ENCODE assay signal across 24 mouse cellular contexts in genomic region chr14:13336162-13336561, GRCm38 (mm10). TPM values are rescaled to one million over a fixed set of nuclear protein-coding genes. Genes with fewer than 3 reads are reported as not detected.
DNase-seq lines count a peak whose midpoint lies in the region; ATAC-seq lines count a peak whose summit lies in the region.
"Had no signal": no experiment of that assay in that cellular context is flagged by ENCODE, and none has a peak within 500 bp of the region (broad histone marks: within the 10 kb centered on the region; RNA-seq: fewer than 3 reads in every experiment).

No protein-coding gene starts in this region.

- intact Hi-C loops in heart, postnatal 14 days (cut with DNase I): no loop called here

- no peaks in the 10 kb centered on the region for H3K36me3 ChIP-seq in forebrain, embryonic 14.5 days (ENCODE audit: control insufficient read depth, insufficient read depth, low read length)
- H3K36me3 ChIP-seq in forebrain, embryonic 10.5 days (replicated peaks): no peaks in the 10 kb centered on the region
- H3K36me3 ChIP-seq: heart, embryonic 13.5 days; liver, embryonic 12.5 days; lung, embryonic 15.5 days; midbrain, embryonic 12.5 days had no signal

- peak; percentile 33 for DNase-seq in forebrain, embryonic 14.5 days (ENCODE audit: low spot score)
- no peak for DNase-seq in forebrain, embryonic 10.5 days (ENCODE audit: extremely low spot score, low spot score)
- peak; percentile 50 for DNase-seq in layer of hippocampus, adult 11-12 months (ENCODE audit: low spot score)
- no peak for DNase-seq in layer of hippocampus, postnatal 25 days (ENCODE audit: extremely low spot score in 1 of 2, low spot score in 1 of 2)
- peak; percentile 37 for DNase-seq in right cerebral cortex, adult 18-20 months
- no peak for DNase-seq in right cerebral cortex, postnatal 4 days
- no peak for DNase-seq in heart, postnatal 14 days
- DNase-seq: adrenal gland, adult 2 months; cerebellum, adult 11-12 months; cerebellum, postnatal 36 days; gastrocnemius, adult 2 months; heart, postnatal 4 days; retina, postnatal 1 day; thymus, postnatal 14 days had no signal

- no peaks in the 10 kb centered on the region for H3K9me3 ChIP-seq in forebrain, embryonic 14.5 days (replicated peaks; ENCODE audit: control insufficient read depth, low read length)
- no peaks in the 10 kb centered on the region for H3K9me3 ChIP-seq in forebrain, embryonic 10.5 days
- H3K9me3 ChIP-seq: heart, embryonic 13.5 days; liver, embryonic 12.5 days; lung, embryonic 15.5 days; midbrain, embryonic 12.5 days had no signal

- no peaks in the 10 kb centered on the region for H3K4me1 ChIP-seq in forebrain, embryonic 14.5 days (ENCODE audit: control insufficient read depth, insufficient read depth, low read length)
- peaks cover 13% of the 10 kb centered on the region for H3K4me1 ChIP-seq in forebrain, embryonic 10.5 days
- H3K4me1 ChIP-seq: heart, embryonic 13.5 days; liver, embryonic 12.5 days; lung, embryonic 15.5 days; midbrain, embryonic 12.5 days had no signal

- no peak overlapping the region for H3K4me3 ChIP-seq in forebrain, embryonic 14.5 days (ENCODE audit: low read depth, low read length)
- H3K4me3 ChIP-seq in forebrain, embryonic 10.5 days: no peak overlapping the region
- H3K4me3 ChIP-seq: erythroblast, embryonic 14.5 days; gastrocnemius, adult 2 months; heart, embryonic 13.5 days; liver, embryonic 12.5 days; lung, embryonic 15.5 days; midbrain, embryonic 12.5 days had no signal

- no peak overlapping the region for H3K4me2 ChIP-seq in forebrain, embryonic 14.5 days (ENCODE audit: low read length)
- H3K4me2 ChIP-seq: heart, embryonic 13.5 days; liver, embryonic 12.5 days; lung, embryonic 15.5 days; midbrain, embryonic 12.5 days had no signal

- no peak overlapping the region for H3K27ac ChIP-seq in forebrain, embryonic 14.5 days (ENCODE audit: low read depth, low read length)
- no peak overlapping the region for H3K27ac ChIP-seq in forebrain, embryonic 10.5 days
- H3K27ac ChIP-seq: gastrocnemius, adult 2 months; heart, embryonic 13.5 days; liver, embryonic 12.5 days; lung, embryonic 15.5 days; macrophage; midbrain, embryonic 12.5 days had no signal

- no peak for ATAC-seq in forebrain, embryonic 14.5 days
- ATAC-seq: intestine, postnatal 0 days; liver, embryonic 12.5 days had no signal

- H3K27me3 ChIP-seq in forebrain, embryonic 14.5 days (replicated peaks; ENCODE audit: control insufficient read depth, insufficient read depth, low read length): no peaks in the 10 kb centered on the region
- no peaks in the 10 kb centered on the region for H3K27me3 ChIP-seq in forebrain, embryonic 10.5 days (ENCODE audit: poor library complexity, severe bottlenecking)
- H3K27me3 ChIP-seq: CH12.LX; heart, embryonic 13.5 days; liver, embryonic 12.5 days; lung, embryonic 15.5 days; midbrain, embryonic 12.5 days had no signal

- H3K9ac ChIP-seq in forebrain, embryonic 14.5 days (ENCODE audit: low read length): no peak overlapping the region
- H3K9ac ChIP-seq: heart, embryonic 13.5 days; liver, embryonic 12.5 days; lung, embryonic 15.5 days; midbrain, embryonic 12.5 days had no signal

- 69% methylated on average over 4 of the region's 4 CpGs for WGBS in forebrain, embryonic 14.5 days
- 78% methylated on average over 4 of the region's 4 CpGs for WGBS in forebrain, embryonic 10.5 days

RNA-seq across cellular contexts. Expression of gene Synpr, which starts 51.6 kb away (rescaled TPM):
- 28.9 and 32.4 TPM in 2 replicates for polyA plus RNA-seq in forebrain, embryonic 14.5 days (2014; fragmentation: Nextera tagmentation; extraction: Ambion mirVana)
- 1.4 and 2.5 TPM in 2 replicates for polyA plus RNA-seq in forebrain, embryonic 10.5 days (2016; fragmentation: Nextera tagmentation; extraction: Ambion mirVana)
- 100 to 1,000 TPM; 192 to 194 TPM for total RNA-seq in layer of hippocampus, postnatal 25 days (2021)
- not detected for total RNA-seq in heart, postnatal 14 days (2021)
- total RNA-seq: CH12.LX; gastrocnemius, adult 2 months; granulocyte monocyte progenitor cell, adult 5-6 weeks; heart, postnatal 4 days; neutrophil, adult 5-6 weeks had no signal
- polyA plus RNA-seq: erythroblast, embryonic 14.5 days; macrophage had no signal

Comparison
In these comparisons a context has a peak if more than half of its experiments do, and no peak if none do; other contexts are left out.
1. DNase-seq: peak in forebrain, embryonic 14.5 days (single experiment), layer of hippocampus, adult 11-12 months (single experiment) and right cerebral cortex, adult 18-20 months (single experiment); none in forebrain, embryonic 10.5 days (single experiment), layer of hippocampus, postnatal 25 days (0 of 2), right cerebral cortex, postnatal 4 days (single experiment) and heart, postnatal 14 days (0 of 2).
2. RNA of gene Synpr, which starts 51.6 kb away (total RNA-seq): 192 to 194 TPM in layer of hippocampus, postnatal 25 days; not detected in heart, postnatal 14 days; every median in the first group is over 100 times any median in the second.